Mouse (Mus musculus) cerebellum, postnatal 10 days (tissue): ENCODE data around the gene Tekt1.

Experiments used
- DNase-seq, 2 experiments: peaks; one replicate each; pipeline ENCODE4 v3.0.0; 2021; ENCODE audit warnings: mixed read lengths in 2 of 2

Gene Tekt1

DNA sequence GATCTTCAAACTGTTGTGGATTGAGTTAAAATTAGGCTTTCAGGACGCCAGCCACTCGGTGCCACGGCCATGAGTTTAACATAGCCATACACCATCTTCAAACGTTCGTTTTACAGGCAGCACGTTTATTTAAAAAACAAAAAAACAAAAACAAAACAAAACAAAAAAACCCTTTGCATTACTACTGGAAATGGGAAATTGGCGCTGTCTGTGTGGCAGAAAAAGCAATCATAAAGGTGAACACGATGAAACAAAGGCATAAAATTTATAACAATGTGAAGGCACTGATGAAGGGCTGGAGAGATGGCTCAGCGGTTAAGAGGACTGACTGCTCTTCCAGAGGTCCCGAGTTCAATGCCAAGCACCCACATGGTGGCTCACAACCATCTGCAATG lies at the start of gene Tekt1:
Tekt1 (minus strand) TSS at position 96 of the 395 bp plus-strand sequence.
- DNase-seq = no peak

DNA sequence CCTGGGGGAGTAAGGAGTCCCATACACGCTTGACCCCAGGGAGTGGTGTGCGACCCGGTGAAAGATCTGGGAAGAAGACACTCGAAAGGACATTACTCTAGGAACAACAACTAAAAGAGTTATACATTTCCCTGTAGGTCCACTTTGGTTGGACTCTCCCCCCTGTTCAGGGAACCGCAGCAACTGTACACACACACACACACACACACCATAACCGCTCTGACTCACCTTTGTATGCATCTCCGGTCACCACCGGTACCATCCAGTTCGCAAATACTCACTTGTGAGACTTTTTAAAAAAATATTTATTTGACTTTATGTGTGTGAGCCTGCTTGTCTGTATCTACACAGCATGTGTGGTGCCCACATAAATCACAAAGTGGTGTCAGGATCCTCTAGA lies 49.7 kb upstream of the Tekt1 start:
- no peak for DNase-seq

DNA sequence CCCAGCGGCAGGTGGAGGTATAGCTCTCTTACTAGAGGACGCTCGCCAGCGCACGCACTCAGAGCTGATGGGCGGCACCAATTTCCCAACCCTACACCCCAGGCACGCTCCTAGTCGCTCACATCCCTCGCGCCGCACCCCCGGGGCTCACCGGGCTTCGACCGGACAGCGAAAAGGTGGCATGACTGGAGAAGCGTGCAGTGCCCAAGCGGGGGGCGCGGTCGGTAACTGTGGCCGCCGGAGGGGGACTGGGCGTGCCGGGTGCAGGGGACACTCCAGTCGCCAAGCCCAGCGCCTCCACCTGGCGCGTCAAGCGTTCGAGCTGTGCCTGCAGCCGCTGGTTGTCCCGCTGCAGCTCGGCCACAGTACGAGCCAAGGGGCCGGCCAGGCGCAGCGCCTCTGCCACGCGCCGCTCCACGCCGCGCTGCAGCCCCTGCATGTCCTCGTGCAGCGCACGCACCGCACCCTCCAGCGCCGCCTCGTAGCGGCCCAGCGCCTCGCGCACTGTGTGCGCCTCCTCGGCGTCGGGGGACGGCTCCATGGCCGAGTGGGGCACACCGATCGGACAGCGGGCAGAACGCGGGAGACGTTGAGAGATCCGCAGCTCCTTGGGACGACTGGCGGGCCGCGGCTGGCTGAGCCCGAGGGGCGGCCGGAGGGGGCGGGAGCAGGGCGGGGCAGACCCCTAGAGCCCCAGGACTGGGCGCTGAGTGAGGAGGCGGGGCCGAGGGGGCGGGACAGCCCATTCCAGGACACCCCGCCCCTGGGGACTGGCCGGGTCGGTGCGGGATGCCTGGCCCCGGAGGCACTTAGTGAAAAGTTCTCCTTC lies 49.1 kb upstream of the Tekt1 start, which contains the start of gene Smtnl2:
Smtnl2 (minus strand) TSS at position 621 of the 829 bp plus-strand sequence.
- DNase-seq = peak; percentile 73 to 78

DNA sequence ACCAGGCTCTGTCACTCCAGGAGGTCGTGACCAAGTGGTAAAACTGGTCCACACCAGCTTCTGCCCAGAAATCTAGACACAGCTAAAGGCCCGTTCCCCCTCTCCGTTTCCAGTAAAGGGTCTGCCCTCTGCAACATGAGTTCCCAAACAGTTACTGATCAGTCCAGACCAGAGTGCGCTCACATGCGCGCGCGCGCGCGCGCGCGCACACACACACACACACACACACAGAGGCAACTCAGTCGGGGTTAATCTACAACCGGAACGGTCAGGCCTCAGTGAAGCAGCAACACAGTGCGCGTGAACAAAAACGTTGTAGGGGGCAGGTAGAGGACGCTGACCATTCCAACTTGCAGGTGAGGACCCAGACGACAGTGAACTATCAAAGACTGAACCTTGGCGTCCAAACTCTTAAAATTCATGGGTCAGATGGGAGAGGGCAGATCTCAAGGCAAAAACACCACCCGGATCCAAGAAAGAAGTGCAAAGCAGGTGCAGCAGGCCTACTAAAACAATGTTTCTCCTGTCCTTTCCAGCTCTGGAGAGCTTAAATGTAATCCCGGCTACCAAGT lies 48.4 kb upstream of the Tekt1 start:
- peak in 1 of 2 experiments; percentile 21 for DNase-seq

DNA sequence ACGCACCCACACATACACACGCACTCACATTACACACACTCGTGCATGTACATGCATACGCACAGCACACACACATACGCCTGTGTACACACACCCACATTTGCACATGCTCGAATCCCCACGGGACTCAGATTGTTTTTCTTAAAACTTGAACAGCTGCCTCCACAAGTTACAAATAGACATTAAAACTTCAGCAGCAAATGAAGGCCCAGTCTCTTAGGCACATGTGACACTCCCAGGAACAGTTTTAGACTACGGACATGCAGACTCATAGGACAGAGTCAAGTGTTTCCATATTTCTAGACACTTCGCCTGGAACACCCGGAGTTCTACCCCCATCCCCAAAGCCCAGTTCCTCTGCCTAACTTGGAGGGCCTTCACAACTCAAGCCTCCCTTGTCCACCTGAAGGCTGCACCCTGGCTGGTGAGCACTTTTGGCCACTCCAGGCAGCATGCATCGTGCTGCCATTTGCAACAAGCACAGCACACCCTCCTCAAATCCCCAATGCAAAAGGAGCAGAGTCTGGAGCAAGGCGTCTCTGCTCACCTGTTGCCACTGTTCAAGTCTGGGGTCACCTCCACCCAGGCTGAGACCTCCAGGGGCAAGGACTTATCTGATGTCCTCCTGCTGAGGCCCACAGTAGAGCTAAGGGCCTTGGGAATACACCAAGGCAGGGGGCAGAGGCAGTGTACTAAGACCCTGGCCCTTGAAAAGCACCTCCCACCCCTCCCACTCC lies 47.6 kb upstream of the Tekt1 start:
- no peak for DNase-seq

DNA sequence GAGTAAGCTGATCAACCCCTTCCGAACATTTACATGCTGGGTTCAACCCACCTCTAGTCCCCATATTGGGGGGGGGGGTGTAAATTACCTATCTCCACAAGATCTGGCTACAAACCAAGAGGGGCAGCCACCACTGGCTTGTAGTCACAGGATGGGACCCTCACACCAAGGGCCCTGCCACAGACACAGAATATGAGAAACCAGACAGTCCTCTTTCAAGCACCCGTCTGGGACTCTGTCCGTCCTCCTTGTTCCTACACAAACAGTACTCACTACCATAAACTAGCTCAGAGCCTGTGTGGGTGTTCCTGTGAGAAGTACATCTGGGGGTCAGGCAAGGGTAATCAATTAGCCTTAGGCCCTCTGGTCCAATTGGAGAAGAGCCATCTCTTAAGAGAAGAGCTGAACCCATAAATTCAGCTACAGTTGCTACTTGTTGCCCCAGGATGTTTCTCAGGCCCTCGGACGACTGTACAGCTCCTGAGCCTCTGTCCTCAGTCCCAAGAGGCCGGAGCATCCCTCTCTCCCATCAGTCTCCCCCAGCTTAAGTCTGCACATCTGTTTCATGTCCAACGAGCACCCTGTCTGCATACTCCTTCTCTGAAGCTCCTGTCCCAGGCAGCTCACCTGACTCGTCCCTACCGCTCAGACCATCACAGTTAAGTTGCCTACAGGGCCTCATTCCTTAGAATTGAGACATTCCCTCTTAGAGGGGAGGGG lies 46.4 kb upstream of the Tekt1 start:
- DNase-seq = no peak

DNA sequence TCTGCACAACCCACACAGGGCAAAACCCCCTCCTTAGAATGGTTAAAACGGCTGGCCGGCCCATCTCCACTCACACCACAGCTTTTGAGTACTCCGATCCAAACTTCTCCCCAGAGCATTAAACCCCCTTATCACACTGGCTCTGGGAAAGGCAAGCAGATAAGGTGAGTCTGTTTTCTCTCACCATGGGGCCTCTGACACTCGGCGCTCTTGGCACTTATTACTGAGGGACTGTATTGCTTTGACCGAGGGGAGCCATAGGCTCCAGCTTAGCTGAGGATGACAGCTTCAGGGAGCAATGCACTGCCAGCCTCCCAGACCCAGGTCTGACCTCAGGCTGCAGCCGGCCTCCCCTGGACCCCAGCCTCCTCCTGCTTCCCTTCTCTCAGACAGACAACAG lies 45.3 kb upstream of the Tekt1 start:
- DNase-seq = no peak

DNA sequence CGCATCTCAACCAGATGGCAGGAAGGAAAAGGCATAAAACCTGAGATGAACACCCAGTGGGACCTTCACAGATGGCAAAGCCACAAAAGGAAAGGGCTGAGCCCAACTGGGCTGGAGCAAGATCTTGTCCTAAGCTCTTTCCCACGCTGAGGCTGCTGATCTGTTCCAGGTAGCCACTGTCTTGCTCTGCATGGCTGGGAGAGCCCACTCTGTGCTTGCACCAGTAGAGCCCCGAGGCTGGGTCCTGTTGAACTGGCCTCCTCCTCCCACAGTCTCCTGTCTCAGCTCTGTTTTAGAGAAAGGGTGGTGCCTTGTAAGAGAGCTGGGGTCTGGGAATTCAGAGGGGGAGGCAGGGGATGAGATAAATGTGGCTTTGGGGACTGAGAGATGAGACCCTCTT lies 44.8 kb upstream of the Tekt1 start:
- no peak for DNase-seq

DNA sequence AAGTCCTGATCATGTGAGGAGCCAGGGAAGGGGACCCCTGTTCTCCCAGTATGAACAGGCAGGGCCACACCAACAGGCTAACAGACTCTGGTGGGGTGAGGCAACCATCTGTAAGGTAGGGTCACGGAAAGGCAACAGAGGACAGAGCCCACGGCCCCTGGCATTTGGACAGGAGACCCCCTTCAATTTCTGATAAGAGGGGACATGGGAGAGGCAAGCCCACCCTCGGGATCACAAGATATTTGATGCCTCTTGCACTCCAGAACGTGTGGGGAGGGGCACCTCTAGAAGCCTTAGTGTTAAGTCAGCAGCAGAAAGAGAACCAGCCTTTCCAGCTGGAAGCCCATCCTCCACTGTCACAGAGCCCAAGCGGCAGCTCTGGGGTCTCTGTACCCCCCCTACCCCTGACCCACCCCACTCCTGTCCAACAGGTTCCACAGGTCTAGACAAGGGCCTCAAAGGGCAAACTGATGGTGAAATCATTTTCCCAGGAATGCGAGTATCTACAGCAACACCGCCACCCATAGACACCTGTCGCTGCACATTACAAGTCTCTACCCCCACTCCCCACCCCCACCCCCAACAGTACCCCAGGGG lies 43.9 kb upstream of the Tekt1 start:
- DNase-seq = no peak

DNA sequence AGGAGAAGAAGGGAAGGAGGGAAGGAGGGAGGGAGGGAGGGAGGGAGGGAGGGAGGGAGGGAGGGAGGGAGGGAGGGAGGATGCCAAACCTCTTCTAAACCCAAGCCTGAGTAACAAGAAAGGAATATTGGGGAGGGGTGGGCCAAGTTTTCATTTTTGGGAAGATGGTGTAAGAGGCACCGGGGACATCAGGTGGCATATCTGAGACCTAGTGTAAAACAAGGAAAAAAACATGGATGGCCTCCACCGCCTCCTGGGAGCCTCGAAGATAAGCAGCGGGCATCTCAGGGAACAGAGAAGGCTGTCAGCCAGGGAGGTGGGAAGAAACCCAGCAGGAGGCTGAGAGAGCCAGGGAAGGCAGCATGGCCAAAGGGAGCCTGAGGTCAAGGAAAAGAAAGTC lies 43.3 kb upstream of the Tekt1 start:
- no peak for DNase-seq

DNA sequence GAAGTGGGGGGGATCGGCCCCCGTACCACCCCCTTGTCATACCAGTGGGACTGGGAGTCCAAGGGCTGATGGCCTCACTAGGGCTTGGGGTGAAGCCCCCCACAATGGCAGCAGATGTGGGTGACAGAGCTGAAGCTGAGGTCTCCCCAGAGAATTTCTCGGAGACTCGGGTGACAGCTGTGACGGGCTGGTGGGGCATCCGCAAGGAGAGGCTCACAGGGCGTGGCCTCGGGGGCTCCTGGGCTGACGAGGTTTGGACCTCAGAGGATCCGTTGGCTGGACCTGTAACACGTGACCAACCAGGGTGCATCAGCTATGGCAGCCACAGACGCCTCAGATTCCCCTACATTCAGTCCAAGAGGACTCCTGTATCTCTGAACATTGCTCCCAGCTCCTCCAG lies 40.7 kb upstream of the Tekt1 start:
- no peak for DNase-seq

DNA sequence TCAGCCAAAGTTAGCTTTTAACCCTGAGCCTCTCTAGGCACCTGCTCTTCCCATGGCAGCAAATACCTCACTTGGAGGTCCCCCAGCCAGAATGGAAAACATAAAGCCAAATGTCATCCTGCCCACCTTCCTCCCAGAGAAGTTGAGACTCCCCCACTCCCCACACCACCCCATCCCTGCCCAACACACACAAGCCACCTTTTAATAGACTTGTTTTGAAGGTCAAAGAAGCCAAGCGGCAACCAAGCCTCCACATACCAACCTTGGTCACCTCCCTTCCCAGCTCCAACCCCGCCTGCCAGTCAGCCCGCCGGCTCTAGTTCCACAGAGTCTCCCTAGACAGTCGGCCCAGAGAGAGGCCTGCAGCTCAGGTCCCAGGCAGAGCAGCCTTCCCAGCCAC lies 39.8 kb upstream of the Tekt1 start:
- DNase-seq = no peak

DNA sequence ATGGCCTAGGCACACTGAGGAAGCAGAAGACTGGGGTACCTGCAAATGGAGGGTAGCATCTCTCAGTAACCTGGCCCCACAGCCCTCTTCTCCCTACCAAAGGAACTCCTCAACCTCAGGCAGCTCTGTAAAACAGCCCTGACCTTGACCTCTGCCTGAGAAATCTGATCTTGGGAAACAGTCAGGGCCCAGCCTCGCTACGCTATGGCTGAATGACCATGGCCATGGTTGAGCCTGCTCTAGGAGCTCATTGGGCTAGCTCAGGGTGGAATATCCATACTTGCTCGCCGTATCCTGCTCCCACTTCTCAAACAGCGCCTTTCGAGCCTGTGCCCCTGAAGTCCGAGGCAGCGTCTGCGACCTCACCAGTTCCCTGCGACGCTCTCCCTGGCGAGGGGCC lies 38.8 kb upstream of the Tekt1 start:
- no peak for DNase-seq

DNA sequence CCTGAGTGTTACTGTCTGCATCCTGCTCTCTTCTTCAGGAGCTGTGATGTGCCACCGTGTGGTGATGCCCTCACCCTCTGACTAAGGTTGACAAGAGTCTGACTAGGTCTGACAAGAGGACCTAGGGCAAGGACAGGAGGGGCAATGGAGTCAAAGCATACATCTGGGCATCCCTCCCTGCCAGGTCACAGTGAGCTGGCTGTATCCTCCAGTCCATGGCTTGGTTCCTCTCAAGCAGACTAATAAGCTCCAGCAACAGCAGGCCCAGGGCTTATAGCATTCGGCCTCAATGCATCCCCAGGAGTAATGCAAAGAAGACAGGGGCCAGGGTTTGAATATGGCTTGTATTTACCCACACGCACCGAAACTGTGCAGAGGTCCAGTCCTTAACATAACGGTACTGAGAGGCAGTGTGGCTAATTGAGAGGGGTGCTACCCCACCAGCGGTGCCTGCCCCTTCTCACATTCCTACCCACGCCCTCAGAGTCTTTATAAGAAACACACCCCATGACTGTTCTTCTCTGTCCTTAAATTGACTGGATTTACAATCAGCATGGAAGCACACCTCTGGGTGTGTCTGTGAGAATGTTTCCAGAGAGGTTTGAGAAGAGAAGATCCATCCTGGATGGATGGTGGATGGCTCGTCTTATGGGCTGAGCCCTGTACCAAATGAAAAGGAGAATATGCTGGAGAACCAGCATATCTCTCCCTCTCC lies 35.7 kb upstream of the Tekt1 start:
- no peak for DNase-seq

DNA sequence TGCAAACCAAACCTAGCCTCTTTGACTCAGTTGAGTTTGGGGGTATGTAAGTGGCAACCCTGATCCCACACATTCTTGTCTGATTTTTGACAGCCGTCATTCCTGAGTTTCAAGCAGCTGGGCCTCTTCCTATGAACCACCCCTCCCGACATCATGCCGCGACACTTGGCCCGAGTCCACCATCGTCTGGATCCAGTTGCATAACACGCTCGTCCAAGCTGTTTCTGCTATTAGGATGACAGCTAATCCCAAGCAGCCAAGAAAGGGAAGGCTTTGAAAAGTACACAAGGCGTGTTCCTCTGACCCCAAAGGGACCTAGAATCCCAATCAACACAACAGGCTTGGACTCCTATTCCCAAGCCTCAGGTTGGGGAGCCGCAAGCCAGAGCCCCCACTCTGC lies 34.8 kb upstream of the Tekt1 start:
- DNase-seq = peak; percentile 84 to 86

DNA sequence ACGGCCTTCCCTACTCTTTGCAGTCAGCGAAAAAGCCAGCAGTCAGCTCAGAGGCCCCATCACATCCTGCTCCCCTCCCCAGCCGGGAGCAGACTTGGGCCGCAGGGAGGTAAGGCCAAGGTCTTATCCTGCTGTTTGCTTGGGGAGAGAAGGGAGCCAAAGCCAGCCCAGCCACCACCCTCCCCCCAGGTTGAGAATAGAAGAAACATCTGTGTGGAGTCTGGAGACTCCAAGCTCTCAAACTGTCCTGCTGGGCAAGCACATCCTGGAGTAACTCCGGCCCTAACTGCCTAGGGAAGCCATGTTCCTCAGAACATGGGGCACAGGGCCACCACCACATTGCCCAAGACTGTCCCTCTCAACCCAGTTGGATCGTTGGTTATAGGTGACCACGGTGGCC lies 34.4 kb upstream of the Tekt1 start:
- no peak for DNase-seq

DNA sequence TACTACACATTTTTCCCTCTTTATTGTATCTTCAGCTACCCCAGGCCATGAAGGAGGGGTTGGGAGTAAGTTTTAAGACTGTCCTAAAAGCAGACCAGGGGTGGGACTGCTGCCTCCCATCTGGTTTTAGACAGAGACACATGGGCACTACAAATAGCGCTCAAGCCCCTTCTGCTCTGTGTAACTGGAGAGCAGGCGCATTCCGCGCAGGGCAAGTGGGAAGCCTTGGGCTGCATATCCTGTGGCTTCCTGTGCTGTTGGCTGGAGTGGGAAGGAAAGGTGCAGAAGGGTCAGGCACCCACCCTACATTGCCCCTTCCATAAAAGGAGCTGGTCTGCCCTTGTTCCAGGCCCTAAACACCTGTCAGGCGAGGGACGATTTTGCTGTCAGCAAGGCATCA lies 33.4 kb upstream of the Tekt1 start:
- no peak for DNase-seq

DNA sequence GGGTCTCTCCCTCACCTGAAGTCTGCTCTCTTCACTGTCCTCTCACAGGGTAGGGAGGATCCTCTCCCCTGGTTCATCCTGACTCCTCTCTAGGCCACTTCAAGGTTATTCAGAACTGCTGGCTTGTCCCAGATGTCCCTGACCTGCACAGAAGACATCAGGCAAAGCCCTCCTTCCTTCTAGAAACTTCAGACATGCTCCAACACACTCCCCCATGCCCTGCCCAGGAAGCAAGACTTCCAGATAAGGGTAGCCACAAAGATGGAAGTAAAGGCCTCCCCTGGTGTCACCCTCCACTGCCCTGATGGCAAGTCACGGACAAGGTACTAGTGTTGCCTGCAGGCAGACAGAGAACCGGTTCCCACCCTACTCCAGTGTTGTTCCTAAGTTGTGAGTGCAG lies 32.5 kb upstream of the Tekt1 start:
- no peak for DNase-seq

DNA sequence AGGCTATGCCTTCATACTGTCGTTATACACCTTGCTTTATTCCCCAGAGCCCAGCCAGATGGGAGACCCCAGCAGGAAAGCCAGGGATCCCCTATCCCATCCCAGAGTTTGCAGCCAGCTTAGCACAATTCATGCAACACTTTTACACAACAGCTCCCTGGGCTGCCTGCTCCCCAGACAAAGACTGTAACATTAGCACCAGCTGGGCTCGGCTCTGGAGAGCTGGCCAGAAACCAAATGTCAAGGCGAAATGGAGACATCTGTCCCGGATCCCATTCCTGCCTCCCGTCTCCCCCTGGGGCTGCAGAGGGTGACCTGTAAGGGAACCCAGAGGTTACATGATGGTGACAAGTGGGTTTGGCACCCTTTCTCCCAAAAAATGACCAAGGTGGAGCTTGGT lies 31.4 kb upstream of the Tekt1 start:
- peak; percentile 26 to 51 for DNase-seq

DNA sequence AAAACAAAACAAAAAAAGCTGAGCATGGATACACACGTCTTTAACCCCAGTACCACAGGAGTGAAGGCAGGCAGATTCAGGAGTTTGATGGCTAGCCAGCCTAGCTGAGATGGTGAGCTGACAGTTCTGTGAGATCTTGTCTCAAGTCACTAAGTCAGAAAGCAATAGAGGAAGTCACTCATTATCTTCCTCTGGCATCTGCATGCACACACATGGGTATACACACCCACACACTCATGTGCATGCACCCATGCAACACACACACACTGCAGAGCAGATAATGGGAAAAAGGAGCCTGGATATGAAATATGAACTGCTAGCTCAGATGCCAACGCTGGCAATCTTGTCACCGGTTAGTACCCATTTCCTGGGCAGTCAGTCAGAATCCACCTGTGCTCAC lies 31.0 kb upstream of the Tekt1 start:
- no peak for DNase-seq

DNA sequence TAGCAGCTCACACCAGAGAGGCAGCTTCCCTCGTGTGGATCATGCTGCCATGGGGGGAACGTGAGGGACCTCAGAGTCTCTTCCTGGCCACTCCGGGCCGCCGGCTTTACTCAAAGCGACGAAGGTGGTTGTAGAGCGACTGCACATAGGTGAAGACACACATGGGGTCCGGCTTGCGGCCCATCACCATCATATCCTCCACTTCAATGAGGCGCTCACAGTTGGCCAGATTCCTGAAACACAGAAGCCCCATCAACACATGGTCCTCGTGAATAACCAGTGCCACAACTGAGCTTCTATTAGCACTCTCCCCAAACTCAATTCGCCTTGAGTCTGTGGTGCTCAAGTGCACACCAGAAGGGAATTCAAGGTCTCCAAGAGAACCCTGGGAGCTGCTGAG lies 28.9 kb upstream of the Tekt1 start:
- no peak for DNase-seq
